Mouse (Mus musculus) heart, postnatal 0 days (tissue): ENCODE results near the gene Kif13a. TPM values are rescaled to one million over a fixed set of nuclear protein-coding genes. Genes with fewer than 3 reads are reported as not detected.

Experiments used
- ATAC-seq: fragments of 200-750 bp; cut with Nextera tagmentation; 2 replicates; pipeline ENCODE4 v1.8.0; 2017; ENCODE audit warnings: low read depth, moderate number of reproducible peaks, moderate library complexity; ENCODE audit not compliant: insufficient read depth
- DNase-seq: peaks from one replicate; pipeline ENCODE4 v3.0.0-alpha.2; 2016; ENCODE audit warnings: low spot score
- H3K27ac ChIP-seq: fragments of 300-500 bp; sonication (generic); 2 replicates; pipeline ENCODE4 v1.5.1; 2014; ENCODE audit warnings: low read depth, mild to moderate bottlenecking
- H3K27me3 ChIP-seq: fragments of 300-500 bp; sonication (generic); 2 replicates; pipeline ENCODE4 v1.6.1; 2014; ENCODE audit warnings: low read length, mixed read lengths; ENCODE audit not compliant: control insufficient read depth, insufficient read depth
- H3K36me3 ChIP-seq: fragments of 300-500 bp; sonication (generic); replicated peaks from 2 replicates; pipeline ENCODE4 v1.6.1; 2014; ENCODE audit warnings: low read length, mixed read lengths; ENCODE audit not compliant: control insufficient read depth, insufficient read depth
- H3K4me1 ChIP-seq: fragments of 300-500 bp; sonication (generic); 2 replicates; pipeline ENCODE4 v1.6.1; 2014; ENCODE audit warnings: antibody characterized with exemption; ENCODE audit not compliant: control insufficient read depth, insufficient read depth
- H3K4me2 ChIP-seq: fragments of 300-500 bp; sonication (generic); 2 replicates; pipeline ENCODE4 v1.6.1; 2014; ENCODE audit warnings: low read depth, mild to moderate bottlenecking, low read length, moderate library complexity
- H3K4me3 ChIP-seq: fragments of 300-500 bp; sonication (generic); 2 replicates; pipeline ENCODE4 v1.5.1; 2014; ENCODE audit warnings: low read depth, low read length
- H3K9ac ChIP-seq: fragments of 300-500 bp; sonication (generic); replicated peaks from 2 replicates; pipeline ENCODE4 v1.6.1; 2014; ENCODE audit warnings: low read depth, low read length, mixed read lengths
- H3K9me3 ChIP-seq: fragments of 300-500 bp; sonication (generic); replicated peaks from 2 replicates; pipeline ENCODE4 v1.6.1; 2016; ENCODE audit warnings: low read length; ENCODE audit not compliant: control insufficient read depth
- CTCF ChIP-seq: IDR thresholded peaks from 2 replicates; pipeline ENCODE4 v1.5.1; 2016; ENCODE audit warnings: antibody characterized with exemption, control low read depth, low read depth
- EP300 ChIP-seq: IDR thresholded peaks from 2 replicates; pipeline ENCODE4 v1.6.1; 2016; ENCODE audit warnings: antibody characterized with exemption, low read depth
- WGBS: fragments of 180-500 bp; shearing (Covaris S2); extraction: QIAGEN DNeasy Blood & Tissue Kit; methylation state at CpG from one replicate; pipeline ENCODE4 v1.1.7; 2014; 5-methylcytosine and 5-hydroxymethylcytosine counted together
- polyA plus RNA-seq: library from polyadenylated mRNA; unstranded; fragments of >200 nt; fragmentation: Nextera tagmentation; extraction: Ambion mirVana; gene quantifications from 2 replicates; pipeline ENCODE4 v1.2.1, GENCODE M21; 2015
- total RNA-seq: library from RNA; depleted of rRNA; stranded (reverse); fragments of >200 nt; gene quantifications from 2 replicates; pipeline ENCODE4 v1.2.3, GENCODE M21; 2014; ENCODE audit warnings: low replicate concordance

The Kif13a gene
- total and polyA plus RNA-seq, 2 experiments from 2014 or later = 36.7 to 81.8 TPM

- DNase-seq (no peak), ATAC-seq (no peak)
- no peak overlapping the region for H3K4me3 ChIP-seq
- H3K9ac ChIP-seq = no peak overlapping the region
- H3K9me3 ChIP-seq = no peaks in the 10 kb centered on the region
- peak overlapping the region; percentile 30; the same call in 1 of the 2 replicates for H3K27ac ChIP-seq
- no peaks in the 10 kb centered on the region for H3K27me3 ChIP-seq
- no peak for TF ChIP-seq EP300
- TF ChIP-seq CTCF = no peak
- no peak overlapping the region for H3K4me2 ChIP-seq
- peaks cover 49% of the 10 kb centered on the region for H3K4me1 ChIP-seq
- WGBS = 56% methylated on average over 4 of the region's 4 CpGs
- no peaks in the 10 kb centered on the region for H3K36me3 ChIP-seq
Measured at GRCm38 (mm10) chr13:46892380-46892779, 37.3 kb downstream of the Kif13a start.

GRCm38 (mm10) chr13:46888150-46888683, 41.5 kb downstream of the Kif13a start:
- TF ChIP-seq EP300 = no peak
- TF ChIP-seq CTCF = no peak

DNA sequence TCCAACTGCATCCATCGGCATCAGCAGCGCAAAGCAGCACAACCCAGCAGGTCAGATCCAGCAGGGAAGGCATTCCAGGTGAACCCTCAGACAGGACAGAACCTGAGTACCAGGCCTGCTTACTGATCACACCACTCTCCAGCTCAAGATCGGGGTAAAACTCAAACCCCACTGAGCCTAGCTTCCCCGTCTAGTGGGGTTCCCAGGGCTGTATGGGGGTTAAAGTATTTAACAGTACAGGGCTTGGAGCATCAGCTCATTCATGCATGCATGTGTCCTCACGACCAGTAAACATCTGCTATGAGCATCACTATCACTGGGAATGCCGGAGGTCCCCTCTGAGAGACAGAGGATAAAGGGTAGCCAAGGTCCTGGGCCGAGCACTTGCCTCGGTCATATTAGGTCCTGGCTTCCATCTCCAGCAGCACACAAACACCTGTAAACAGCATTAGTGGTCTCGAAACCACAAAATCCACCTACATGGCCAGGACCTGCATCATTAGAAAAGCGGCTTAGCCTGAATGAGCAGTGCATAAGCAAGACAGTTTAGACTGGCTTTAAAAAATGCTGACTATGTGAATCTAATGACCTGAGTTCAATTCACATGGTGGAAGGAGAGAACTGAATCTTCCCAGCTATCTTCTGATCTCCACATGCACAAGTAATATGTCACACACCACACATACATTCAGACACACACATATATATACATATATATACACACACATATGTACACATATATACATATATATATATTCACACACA, 43.0 kb downstream of the Kif13a start:
- 78% methylated on average over 10 of the region's 10 CpGs for WGBS
- ATAC-seq = no peak
- Histone ChIP-seq H3K27me3 (no peaks in the 10 kb centered on the region), H3K9me3 (no peaks in the 10 kb centered on the region), H3K9ac (no peak overlapping the region), H3K4me1 (peaks cover 71% of the 10 kb centered on the region), H3K36me3 (no peaks in the 10 kb centered on the region), H3K27ac (no peak overlapping the region), H3K4me2 (no peak overlapping the region), H3K4me3 (no peak overlapping the region)
- TF ChIP-seq EP300 = no peak
- no peak for TF ChIP-seq CTCF
- no peak for DNase-seq

More at GRCm38 (mm10) chr13:46888150-46888683, 41.5 kb downstream of the Kif13a start:
- DNase-seq (peak; percentile 38), ATAC-seq (no peak)
- no peaks in the 10 kb centered on the region for H3K36me3 ChIP-seq
- H3K27me3 ChIP-seq = no peaks in the 10 kb centered on the region
- WGBS = 36% methylated on average over 12 of the region's 12 CpGs
- H3K9me3 ChIP-seq = no peaks in the 10 kb centered on the region
- peak overlapping the region; percentile 73 for H3K27ac ChIP-seq
- peaks cover 70% of the 10 kb centered on the region for H3K4me1 ChIP-seq
- H3K9ac ChIP-seq = peak overlapping the region; percentile 20; the same call in 1 of the 2 replicates
- peak overlapping the region; percentile 6; the same call in 1 of the 2 replicates for H3K4me2 ChIP-seq
- H3K4me3 ChIP-seq = no peak overlapping the region

DNA sequence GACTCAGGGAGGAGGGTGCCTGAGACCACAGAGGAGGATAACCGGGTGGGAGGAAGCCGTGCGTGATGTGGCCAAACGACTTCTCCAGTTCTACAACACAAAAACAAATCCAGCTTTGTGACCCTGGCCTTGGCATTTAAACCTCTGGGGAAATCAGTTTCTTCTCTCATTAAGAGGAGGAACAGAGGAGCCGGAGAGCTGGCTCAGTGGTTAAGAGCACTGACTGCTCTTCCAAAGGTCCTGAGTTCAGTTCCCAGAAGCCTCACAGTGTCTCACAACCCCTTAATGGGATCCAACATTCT, 44.0 kb downstream of the Kif13a start:
- Histone ChIP-seq H3K4me2 (peak overlapping the region; percentile 39), H3K27ac (peak overlapping the region; percentile 84), H3K9me3 (no peaks in the 10 kb centered on the region), H3K27me3 (no peaks in the 10 kb centered on the region), H3K9ac (no peak overlapping the region), H3K4me3 (no peak overlapping the region), H3K4me1 (peaks cover 66% of the 10 kb centered on the region), H3K36me3 (0 out of 2 replicates have a peak, but pooled peaks cover 4% of the 10 kb centered on the region)
- WGBS = 26% methylated on average over 5 of the region's 5 CpGs
- DNase-seq = no peak
- no peak for ATAC-seq
- TF ChIP-seq CTCF (no peak), EP300 (no peak)

DNA sequence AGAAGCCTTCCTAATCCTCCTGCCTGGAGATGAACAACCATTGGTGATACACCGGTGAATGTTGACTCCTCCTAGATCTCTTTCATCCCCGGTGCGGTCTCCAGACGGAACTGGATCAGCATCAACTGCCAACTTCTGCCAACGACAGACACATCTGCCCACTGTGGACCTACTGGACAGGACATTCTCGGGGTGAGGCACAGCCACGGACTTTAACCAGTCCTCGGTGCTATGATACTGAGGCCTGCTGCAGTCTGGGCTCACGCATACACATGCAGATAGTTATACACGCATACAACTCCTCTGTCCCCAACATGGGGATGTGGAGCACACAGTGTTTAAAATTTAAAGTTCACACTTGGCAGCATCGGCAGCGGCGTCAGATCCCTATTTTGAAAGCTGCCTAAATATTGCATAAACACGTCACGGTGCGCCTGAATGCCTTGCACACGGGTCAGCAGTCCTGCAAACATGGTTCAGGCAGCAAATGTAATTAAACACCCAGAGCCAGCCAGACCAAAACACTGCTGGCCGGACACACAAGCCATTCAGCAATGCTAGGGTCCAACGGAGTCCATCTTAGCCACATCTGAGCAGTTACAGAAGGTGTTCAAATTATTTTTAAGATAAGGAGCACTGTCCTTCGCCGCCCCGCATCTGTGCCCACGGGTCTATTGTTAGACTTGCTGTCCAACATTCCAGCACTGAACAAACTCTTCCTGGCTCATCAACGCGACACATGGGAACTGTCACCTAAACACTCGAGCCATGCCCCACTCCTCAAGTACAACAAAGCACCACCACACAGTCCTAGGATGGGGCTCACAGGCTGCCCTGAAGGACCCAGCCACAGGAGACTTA, 44.5 kb downstream of the Kif13a start:
- WGBS = 45% methylated on average over 26 of the region's 26 CpGs
- H3K36me3 ChIP-seq = 0 out of 2 replicates have a peak, but pooled peaks cover 4% of the 10 kb centered on the region
- peak overlapping the region; percentile 39 for H3K4me2 ChIP-seq
- H3K9ac ChIP-seq = no peak overlapping the region
- H3K9me3 ChIP-seq = no peaks in the 10 kb centered on the region
- TF ChIP-seq CTCF (no peak), EP300 (peak; percentile 12; the same call in 1 of the 2 replicates)
- H3K4me1 ChIP-seq = peaks cover 66% of the 10 kb centered on the region
- peak; percentile 76 for ATAC-seq
- no peak overlapping the region for H3K4me3 ChIP-seq
- peak; percentile 75 for DNase-seq
- peak overlapping the region; percentile 84 for H3K27ac ChIP-seq
- H3K27me3 ChIP-seq = no peaks in the 10 kb centered on the region
